In the genomic region with DNA sequence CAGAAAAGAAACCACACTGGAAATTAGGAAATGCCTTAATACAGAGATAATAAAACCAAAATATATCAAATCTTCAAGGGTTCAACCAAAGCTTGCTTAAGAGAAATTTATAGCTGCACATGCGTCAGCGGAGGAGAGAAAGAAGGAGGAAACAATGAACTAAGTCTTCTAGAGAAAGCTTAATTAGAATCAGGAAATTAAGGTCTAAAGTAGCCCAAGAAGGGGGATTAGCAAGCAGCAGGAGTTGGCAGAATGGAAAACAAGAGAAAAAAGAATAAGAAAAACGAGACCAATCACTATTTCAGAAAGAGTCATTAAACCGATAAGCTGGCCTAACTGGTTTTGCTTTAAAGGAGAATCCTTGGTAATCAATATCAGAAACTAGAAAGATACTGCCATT, we compare ENCODE assay signal across 13 mouse cellular contexts.
A peak's percentile ranks its signal among the peaks of the same experiment; 100 is the strongest.
DNase-seq lines count a peak whose midpoint lies in the region; ATAC-seq and TF ChIP-seq lines count a peak whose summit lies in the region.
"Had no signal": no experiment of that assay in that cellular context is flagged by ENCODE, and none has a peak within 500 bp of the region (broad histone marks: within the 10 kb centered on the region; RNA-seq: fewer than 3 reads in every experiment).

No protein-coding gene starts in this region.

- H3K9ac ChIP-seq in heart, embryonic 15.5 days = no peak overlapping the region
- no peak overlapping the region for H3K9ac ChIP-seq in heart, embryonic 11.5 days (ENCODE audit: low read depth, low read length)
- H3K9ac ChIP-seq in kidney, postnatal 0 days (ENCODE audit: low read depth, low read length) = no peak overlapping the region
- H3K9ac ChIP-seq in kidney, embryonic 14.5 days (ENCODE audit: low read depth, low read length) = no peak overlapping the region
- H3K9ac ChIP-seq in limb, embryonic 14.5 days (ENCODE audit: low read depth, low read length, severe bottlenecking) = no peak overlapping the region
- H3K9ac ChIP-seq: liver, embryonic 15.5 days had no signal

- no peaks in the 10 kb centered on the region for H3K27me3 ChIP-seq in heart, embryonic 15.5 days
- H3K27me3 ChIP-seq in heart, embryonic 11.5 days (ENCODE audit: control insufficient read depth, insufficient read depth, low read length) = no peaks in the 10 kb centered on the region
- H3K27me3 ChIP-seq in kidney, postnatal 0 days (ENCODE audit: insufficient read depth, low read length) = no peaks in the 10 kb centered on the region
- no peaks in the 10 kb centered on the region for H3K27me3 ChIP-seq in kidney, embryonic 14.5 days (ENCODE audit: control insufficient read depth, insufficient read depth, low read length)
- H3K27me3 ChIP-seq in limb, embryonic 14.5 days (ENCODE audit: control insufficient read depth, insufficient read depth, low read length) = no peaks in the 10 kb centered on the region
- H3K27me3 ChIP-seq: liver, embryonic 15.5 days had no signal

- no peak overlapping the region for H3K4me2 ChIP-seq in heart, embryonic 15.5 days
- H3K4me2 ChIP-seq in heart, embryonic 11.5 days = no peak overlapping the region
- H3K4me2 ChIP-seq in kidney, postnatal 0 days (ENCODE audit: low read length) = no peak overlapping the region
- H3K4me2 ChIP-seq in kidney, embryonic 14.5 days (replicated peaks; ENCODE audit: low read depth, low read length) = no peak overlapping the region
- H3K4me2 ChIP-seq in limb, embryonic 14.5 days (replicated peaks; ENCODE audit: low read depth, low read length, severe bottlenecking) = no peak overlapping the region
- H3K4me2 ChIP-seq: liver, embryonic 15.5 days had no signal

- no peak for TF ChIP-seq CTCF in kidney, postnatal 0 days (IDR thresholded peaks at IDR 0.05; ENCODE audit: low read depth)
- no peak for TF ChIP-seq CTCF in embryonic fibroblast, embryonic 13.5 days (IDR thresholded peaks at IDR 0.05; ENCODE audit: borderline replicate concordance, insufficient read depth, low read length)

- no peaks in the 10 kb centered on the region for H3K9me3 ChIP-seq in heart, embryonic 15.5 days (replicated peaks)
- no peaks in the 10 kb centered on the region for H3K9me3 ChIP-seq in heart, embryonic 11.5 days (replicated peaks; ENCODE audit: control insufficient read depth, low read length)
- no peaks in the 10 kb centered on the region for H3K9me3 ChIP-seq in kidney, postnatal 0 days (replicated peaks; ENCODE audit: low read length)
- no peaks in the 10 kb centered on the region for H3K9me3 ChIP-seq in kidney, embryonic 14.5 days (ENCODE audit: control insufficient read depth, low read length)
- no peaks in the 10 kb centered on the region for H3K9me3 ChIP-seq in limb, embryonic 14.5 days (ENCODE audit: control insufficient read depth, low read length)
- H3K9me3 ChIP-seq: G1E; liver, embryonic 15.5 days; megakaryocyte, embryonic 14.5 days had no signal

- H3K4me3 ChIP-seq in heart, embryonic 15.5 days = no peak overlapping the region
- H3K4me3 ChIP-seq in heart, embryonic 11.5 days (ENCODE audit: low read depth, low read length) = no peak overlapping the region
- H3K4me3 ChIP-seq in kidney, postnatal 0 days (replicated peaks; ENCODE audit: low read depth, low read length) = no peak overlapping the region
- H3K4me3 ChIP-seq in kidney, embryonic 14.5 days (ENCODE audit: low read length) = no peak overlapping the region
- no peak overlapping the region for H3K4me3 ChIP-seq in embryonic fibroblast, embryonic 13.5 days (ENCODE audit: insufficient read depth, low read length)
- no peak overlapping the region for H3K4me3 ChIP-seq in limb, embryonic 14.5 days (replicated peaks; ENCODE audit: low read length)
- H3K4me3 ChIP-seq: liver, embryonic 15.5 days; megakaryocyte, embryonic 14.5 days had no signal

- ATAC-seq in heart, embryonic 15.5 days (replicated peaks; ENCODE audit: insufficient number of reproducible peaks, insufficient read depth, low FRiP score, low read depth) = no peak
- no peak for ATAC-seq in heart, embryonic 11.5 days (replicated peaks; ENCODE audit: insufficient number of reproducible peaks, low FRiP score, low TSS enrichment)
- ATAC-seq in kidney, postnatal 0 days (replicated peaks; ENCODE audit: low FRiP score, low read depth) = no peak
- ATAC-seq in kidney, embryonic 14.5 days (ENCODE audit: low FRiP score, low TSS enrichment) = no peak
- no peak for ATAC-seq in limb, embryonic 14.5 days (ENCODE audit: low FRiP score, low read depth)

- H3K36me3 ChIP-seq in heart, embryonic 15.5 days = no peaks in the 10 kb centered on the region
- H3K36me3 ChIP-seq in heart, embryonic 11.5 days (ENCODE audit: control insufficient read depth, insufficient read depth, low read length) = no peaks in the 10 kb centered on the region
- no peaks in the 10 kb centered on the region for H3K36me3 ChIP-seq in kidney, postnatal 0 days (ENCODE audit: insufficient read depth, low read length)
- no peaks in the 10 kb centered on the region for H3K36me3 ChIP-seq in kidney, embryonic 14.5 days (ENCODE audit: control insufficient read depth, insufficient read depth, low read length)
- H3K36me3 ChIP-seq in limb, embryonic 14.5 days (ENCODE audit: control insufficient read depth, insufficient read depth, low read length) = no peaks in the 10 kb centered on the region
- H3K36me3 ChIP-seq: G1E; liver, embryonic 15.5 days had no signal

- peak overlapping the region; percentile 69 for H3K27ac ChIP-seq in heart, embryonic 15.5 days
- H3K27ac ChIP-seq in heart, embryonic 11.5 days (ENCODE audit: low read depth, low read length) = no peak overlapping the region
- H3K27ac ChIP-seq in kidney, postnatal 0 days = peak overlapping the region; percentile 64
- H3K27ac ChIP-seq in kidney, embryonic 14.5 days (ENCODE audit: low read depth, low read length) = no peak overlapping the region
- H3K27ac ChIP-seq in embryonic fibroblast, embryonic 13.5 days (ENCODE audit: insufficient read depth, low read length) = peak overlapping the region; percentile 69
- H3K27ac ChIP-seq in limb, embryonic 14.5 days (replicated peaks; ENCODE audit: low read depth, low read length) = 0 out of 2 replicates have a peak overlapping the region, but pooled peaks have one; percentile 34
- H3K27ac ChIP-seq: liver, embryonic 15.5 days had no signal

- 66% methylated on average over 4 of the region's 4 CpGs for WGBS in heart, embryonic 15.5 days
- WGBS in heart, embryonic 11.5 days (ENCODE audit: insufficient replicate concordance) = 72% methylated on average over 4 of the region's 4 CpGs
- WGBS in kidney, postnatal 0 days = 32% methylated on average over 4 of the region's 4 CpGs
- WGBS in kidney, embryonic 14.5 days = 37% methylated on average over 4 of the region's 4 CpGs
- 33% methylated on average over 4 of the region's 4 CpGs for WGBS in limb, embryonic 14.5 days

- DNase-seq in kidney, postnatal 0 days (ENCODE audit: low spot score) = peak; percentile 65
- DNase-seq in limb, embryonic 14.5 days (ENCODE audit: low spot score) = no peak
- no peak for DNase-seq in adrenal gland, postnatal 4 days (ENCODE audit: low spot score in 2 of 2)
- DNase-seq: layer of hippocampus, postnatal 36 days; spleen, adult 18-20 months; thymus, postnatal 25 days had no signal

- H3K4me1 ChIP-seq in heart, embryonic 15.5 days (replicated peaks) = peaks cover 14% of the 10 kb centered on the region
- H3K4me1 ChIP-seq in heart, embryonic 11.5 days (ENCODE audit: control insufficient read depth, insufficient read depth, low read length) = no peaks in the 10 kb centered on the region
- H3K4me1 ChIP-seq in kidney, postnatal 0 days (replicated peaks; ENCODE audit: insufficient read depth, low read length) = no peaks in the 10 kb centered on the region
- H3K4me1 ChIP-seq in kidney, embryonic 14.5 days (ENCODE audit: control insufficient read depth, insufficient read depth, low read length) = peaks cover 9% of the 10 kb centered on the region
- H3K4me1 ChIP-seq in embryonic fibroblast, embryonic 13.5 days (ENCODE audit: control insufficient read depth, insufficient read depth, low read length) = peaks cover 6% of the 10 kb centered on the region; the same call in 1 of the 2 replicates
- peaks cover 16% of the 10 kb centered on the region for H3K4me1 ChIP-seq in limb, embryonic 14.5 days (ENCODE audit: control insufficient read depth, insufficient read depth, low read length)
- H3K4me1 ChIP-seq: liver, embryonic 15.5 days had no signal

- TF ChIP-seq POLR2A in embryonic fibroblast, embryonic 13.5 days (IDR thresholded peaks at IDR 0.05; ENCODE audit: low read depth, low read length) = no peak
- TF ChIP-seq POLR2A in limb, embryonic 14.5 days (IDR thresholded peaks at IDR 0.05; ENCODE audit: borderline replicate concordance, extremely low read depth, insufficient read depth, insufficient read length) = no peak

Comparison
In these comparisons a context has a peak if more than half of its experiments do, and no peak if none do; other contexts are left out.
1. H3K27ac ChIP-seq: peak in heart, embryonic 15.5 days (single experiment), kidney, postnatal 0 days (single experiment), embryonic fibroblast, embryonic 13.5 days (single experiment) and limb, embryonic 14.5 days (single experiment); none in heart, embryonic 11.5 days (single experiment) and kidney, embryonic 14.5 days (single experiment).